Mouse (Mus musculus): ENCODE results near the gene Cenpb. TPM values are rescaled to one million over a fixed set of nuclear protein-coding genes. Genes with fewer than 3 reads are reported as not detected.
A peak's percentile ranks its signal among the peaks of the same experiment; 100 is the strongest.

Gene Cenpb
- polyA plus RNA-seq, 1 experiment from 2014 or later, result 108 TPM

GRCm38 (mm10) chr2:131186771-131187601 is 7.1 kb upstream of the Cenpb start, which contains the start of the genes Cdc25b and Spef1:
Gene Cdc25b, plus strand, starts transcription at chr2:131186949.
Gene Spef1, minus strand, starts transcription at chr2:131187282.
- 2% methylated on average over 40 of the region's 43 CpGs for WGBS (ENCODE audit: missing documents)
- H3K27ac ChIP-seq, result peak within 1 kb of the TSS; percentile 68
- H3K36me3 ChIP-seq (ENCODE audit: inconsistent target), result no peaks in the 10 kb centered on the region
- H3K79me2 ChIP-seq (ENCODE audit: inconsistent target), result peaks cover 23% of the 10 kb centered on the region
- peak within 1 kb of the TSS; percentile 70 for H3K4me3 ChIP-seq (ENCODE audit: inconsistent target)

GRCm38 (mm10) chr2:131186343-131186742 is 6.5 kb upstream of the Cenpb start:
- H3K36me3 ChIP-seq (ENCODE audit: inconsistent target), result no peaks in the 10 kb centered on the region
- H3K27ac ChIP-seq, result peak overlapping the region; percentile 38; the same call in 1 of the 2 replicates
- H3K4me3 ChIP-seq (ENCODE audit: inconsistent target), result peak overlapping the region; percentile 70
- H3K79me2 ChIP-seq (ENCODE audit: inconsistent target), result peaks cover 23% of the 10 kb centered on the region
- 12% methylated on average over 14 of the region's 14 CpGs for WGBS (ENCODE audit: missing documents)

GRCm38 (mm10) chr2:131179246-131179886 is 501 bp downstream of the Cenpb start:
- WGBS (ENCODE audit: missing documents), result under 1% methylated on average over 65 of the region's 67 CpGs
- Histone ChIP-seq H3K4me3 (ENCODE audit: inconsistent target) (peak overlapping the region; percentile 61), H3K36me3 (ENCODE audit: inconsistent target) (peaks cover 5% of the 10 kb centered on the region; the same call in 1 of the 2 replicates), H3K27ac (peak overlapping the region; percentile 73), H3K79me2 (ENCODE audit: inconsistent target) (peaks cover 37% of the 10 kb centered on the region)

- peak overlapping the region; percentile 61 for H3K4me3 ChIP-seq (ENCODE audit: inconsistent target)
- peaks cover 37% of the 10 kb centered on the region for H3K79me2 ChIP-seq (ENCODE audit: inconsistent target)
- H3K27ac ChIP-seq, result peak overlapping the region; percentile 25; the same call in 1 of the 2 replicates
- 47% methylated on average over 25 of the region's 26 CpGs for WGBS (ENCODE audit: missing documents)
- peaks cover 5% of the 10 kb centered on the region; the same call in 1 of the 2 replicates for H3K36me3 ChIP-seq (ENCODE audit: inconsistent target)
Measured at GRCm38 (mm10) chr2:131178828-131179245, 1.0 kb downstream of the Cenpb start.

- Histone ChIP-seq H3K79me2 (ENCODE audit: inconsistent target) (peaks cover 37% of the 10 kb centered on the region), H3K4me3 (ENCODE audit: inconsistent target) (peak overlapping the region; percentile 61), H3K36me3 (ENCODE audit: inconsistent target) (peaks cover 5% of the 10 kb centered on the region; the same call in 1 of the 2 replicates), H3K27ac (no peak overlapping the region)
- WGBS (ENCODE audit: missing documents), result 88% methylated on average over 9 of the region's 9 CpGs
Measured at GRCm38 (mm10) chr2:131177932-131178331, 1.9 kb downstream of the Cenpb start.

DNA sequence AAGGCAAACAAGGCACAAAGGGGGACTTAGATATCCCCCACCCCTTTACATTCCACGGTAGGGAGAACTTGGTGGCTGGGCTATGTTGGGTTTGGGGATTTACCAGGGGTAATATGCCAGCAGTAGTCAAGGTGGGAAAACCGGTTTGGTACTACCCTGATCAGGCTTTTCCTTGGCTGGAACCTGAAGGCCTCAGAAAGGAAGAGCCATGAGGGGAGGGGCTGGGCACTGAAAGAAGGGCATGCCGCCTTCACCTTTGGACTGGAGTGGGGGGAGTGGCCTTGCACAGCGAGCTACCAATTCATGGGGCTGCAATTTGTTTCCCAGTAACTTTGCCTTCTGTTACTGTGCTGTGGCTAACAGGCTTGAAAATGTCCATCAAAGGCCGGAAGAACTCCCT is 3.4 kb downstream of the Cenpb start:
- WGBS (ENCODE audit: missing documents), result 83% methylated on average over 5 of the region's 5 CpGs
- no peak overlapping the region for H3K4me3 ChIP-seq (ENCODE audit: inconsistent target)
- peaks cover 37% of the 10 kb centered on the region for H3K79me2 ChIP-seq (ENCODE audit: inconsistent target)
- no peak overlapping the region for H3K27ac ChIP-seq
- H3K36me3 ChIP-seq (ENCODE audit: inconsistent target), result peaks cover 5% of the 10 kb centered on the region; the same call in 1 of the 2 replicates

DNA sequence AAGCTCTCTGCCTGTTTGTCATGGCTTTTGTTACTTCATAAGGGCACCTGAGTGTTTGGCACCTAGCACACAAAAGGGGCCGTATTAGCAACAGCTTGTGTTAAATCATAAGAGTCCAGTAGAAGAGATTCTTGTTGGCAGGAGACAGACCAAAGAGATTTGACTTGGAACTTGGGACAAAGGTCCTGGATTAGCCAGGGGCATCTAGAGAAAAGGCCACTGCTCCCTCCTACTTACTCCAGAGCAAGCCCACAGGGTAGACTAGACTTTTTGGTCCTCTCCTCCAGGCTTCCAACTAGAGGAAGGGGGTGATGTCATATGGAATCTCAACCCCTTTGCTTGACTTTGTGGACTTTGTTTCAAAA is 3.9 kb downstream of the Cenpb start:
- peaks cover 37% of the 10 kb centered on the region for H3K79me2 ChIP-seq (ENCODE audit: inconsistent target)
- no peak overlapping the region for H3K4me3 ChIP-seq (ENCODE audit: inconsistent target)
- WGBS (ENCODE audit: missing documents), result 91% methylated on average over 1 of the region's 1 CpGs
- H3K36me3 ChIP-seq (ENCODE audit: inconsistent target), result peaks cover 5% of the 10 kb centered on the region; the same call in 1 of the 2 replicates
- no peak overlapping the region for H3K27ac ChIP-seq

GRCm38 (mm10) chr2:131175286-131175944 is 4.5 kb downstream of the Cenpb start:
- Histone ChIP-seq H3K4me3 (ENCODE audit: inconsistent target) (no peak overlapping the region), H3K36me3 (ENCODE audit: inconsistent target) (peaks cover 5% of the 10 kb centered on the region; the same call in 1 of the 2 replicates), H3K27ac (no peak overlapping the region), H3K79me2 (ENCODE audit: inconsistent target) (peaks cover 35% of the 10 kb centered on the region)
- 69% methylated on average over 3 of the region's 3 CpGs for WGBS (ENCODE audit: missing documents)

- Histone ChIP-seq H3K27ac (no peak overlapping the region), H3K4me3 (ENCODE audit: inconsistent target) (no peak overlapping the region; the same call in 1 of the 2 replicates), H3K36me3 (ENCODE audit: inconsistent target) (peaks cover 5% of the 10 kb centered on the region; the same call in 1 of the 2 replicates), H3K79me2 (ENCODE audit: inconsistent target) (peaks cover 32% of the 10 kb centered on the region)
- 9% methylated on average over 11 of the region's 11 CpGs for WGBS (ENCODE audit: missing documents)
Measured at GRCm38 (mm10) chr2:131174700-131175099, 5.2 kb downstream of the Cenpb start.

- WGBS (ENCODE audit: missing documents), result 79% methylated on average over 9 of the region's 9 CpGs
Measured at GRCm38 (mm10) chr2:131172322-131172721, 7.5 kb downstream of the Cenpb start.

GRCm38 (mm10) chr2:131171401-131172104 is 8.3 kb downstream of the Cenpb start:
- Histone ChIP-seq H3K36me3 (ENCODE audit: inconsistent target) (no peaks in the 10 kb centered on the region; the same call in 1 of the 2 replicates), H3K27ac (no peak overlapping the region), H3K79me2 (ENCODE audit: inconsistent target) (0 out of 2 replicates have a peak, but pooled peaks cover 2% of the 10 kb centered on the region), H3K4me3 (ENCODE audit: inconsistent target) (no peak overlapping the region)
- WGBS (ENCODE audit: missing documents), result 28% methylated on average over 42 of the region's 43 CpGs

More at GRCm38 (mm10) chr2:131172322-131172721, 7.5 kb downstream of the Cenpb start:
- no peaks in the 10 kb centered on the region; the same call in 1 of the 2 replicates for H3K36me3 ChIP-seq (ENCODE audit: inconsistent target)
- H3K79me2 ChIP-seq (ENCODE audit: inconsistent target), result peaks cover 9% of the 10 kb centered on the region
- H3K27ac ChIP-seq, result no peak overlapping the region
- H3K4me3 ChIP-seq (ENCODE audit: inconsistent target), result no peak overlapping the region

DNA sequence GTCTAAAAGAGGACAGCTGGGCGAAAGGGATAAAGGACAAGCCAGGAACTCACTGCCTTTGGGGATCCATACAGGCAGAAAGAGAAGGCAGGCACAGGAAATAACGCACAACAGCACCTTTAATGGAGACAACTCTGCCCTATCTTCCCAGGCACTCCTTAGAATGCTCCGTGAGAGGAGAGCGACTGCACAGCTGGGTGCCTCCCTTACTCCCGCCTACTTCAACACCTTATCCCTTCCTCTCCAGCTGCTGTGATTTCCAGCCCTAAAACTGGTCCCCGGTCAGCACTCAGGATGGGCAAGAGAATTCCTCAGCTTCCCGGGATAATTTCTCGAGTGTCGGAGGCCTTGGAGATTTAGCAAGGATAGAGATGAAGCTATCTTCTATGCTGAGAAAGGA is 8.9 kb downstream of the Cenpb start:
- H3K27ac ChIP-seq, result no peak overlapping the region
- H3K4me3 ChIP-seq (ENCODE audit: inconsistent target), result no peak overlapping the region
- H3K79me2 ChIP-seq (ENCODE audit: inconsistent target), result no peaks in the 10 kb centered on the region
- no peaks in the 10 kb centered on the region for H3K36me3 ChIP-seq (ENCODE audit: inconsistent target)
- WGBS (ENCODE audit: missing documents), result 57% methylated on average over 9 of the region's 9 CpGs

DNA sequence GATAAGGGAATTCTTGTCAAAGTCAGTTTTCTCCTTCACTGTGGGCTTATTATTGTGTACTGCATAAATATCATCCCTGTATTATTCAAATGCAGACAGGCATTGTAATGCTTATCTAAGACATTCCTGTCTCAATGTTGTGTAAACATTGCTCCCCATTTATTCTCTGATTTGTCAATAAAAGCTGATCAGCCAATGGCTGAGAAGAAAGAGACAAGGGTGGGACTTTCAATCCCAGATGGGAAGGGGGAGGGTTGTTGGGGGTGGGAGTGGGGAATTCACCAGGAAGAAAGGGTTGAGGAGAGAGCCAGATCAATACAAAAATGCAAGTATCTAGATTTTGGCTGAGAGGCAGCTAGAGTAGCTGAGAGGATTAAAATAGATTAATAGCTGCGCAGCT is 11.0 kb downstream of the Cenpb start:
- H3K36me3 ChIP-seq (ENCODE audit: inconsistent target), result no peaks in the 10 kb centered on the region
- WGBS (ENCODE audit: missing documents), result 91% methylated on average over 1 of the region's 1 CpGs
- no peak overlapping the region for H3K4me3 ChIP-seq (ENCODE audit: inconsistent target)
- H3K79me2 ChIP-seq (ENCODE audit: inconsistent target), result no peaks in the 10 kb centered on the region
- H3K27ac ChIP-seq, result no peak overlapping the region

DNA sequence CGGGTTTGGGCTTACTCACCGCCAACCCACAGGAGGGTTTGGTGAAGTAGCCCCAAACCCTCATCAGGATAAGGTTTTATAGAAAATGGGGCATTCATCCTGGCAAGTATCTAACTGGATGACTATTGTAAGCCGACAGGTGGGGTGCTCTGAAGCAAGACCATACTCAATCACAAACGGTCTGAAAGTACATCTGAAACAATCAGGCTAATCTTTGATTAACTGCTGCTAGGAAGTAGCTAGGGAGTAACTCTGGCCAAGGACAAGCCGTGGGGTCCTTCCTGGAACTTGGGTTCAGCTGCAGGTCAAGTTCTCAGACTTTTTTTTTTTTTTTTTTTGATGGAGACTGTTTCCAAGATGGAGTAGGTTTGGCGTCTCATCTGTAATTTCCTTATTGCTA is 11.9 kb downstream of the Cenpb start:
- no peak overlapping the region for H3K4me3 ChIP-seq (ENCODE audit: inconsistent target)
- no peaks in the 10 kb centered on the region for H3K79me2 ChIP-seq (ENCODE audit: inconsistent target)
- H3K36me3 ChIP-seq (ENCODE audit: inconsistent target), result no peaks in the 10 kb centered on the region
- WGBS (ENCODE audit: missing documents), result 83% methylated on average over 6 of the region's 6 CpGs
- no peak overlapping the region for H3K27ac ChIP-seq
